Mouse (Mus musculus): ENCODE results near the gene Arrdc5. TPM values are rescaled to one million over a fixed set of nuclear protein-coding genes. Genes with fewer than 3 reads are reported as not detected.

The Arrdc5 gene
- polyA plus RNA-seq, 1 experiment from 2014 or later = not detected

DNA sequence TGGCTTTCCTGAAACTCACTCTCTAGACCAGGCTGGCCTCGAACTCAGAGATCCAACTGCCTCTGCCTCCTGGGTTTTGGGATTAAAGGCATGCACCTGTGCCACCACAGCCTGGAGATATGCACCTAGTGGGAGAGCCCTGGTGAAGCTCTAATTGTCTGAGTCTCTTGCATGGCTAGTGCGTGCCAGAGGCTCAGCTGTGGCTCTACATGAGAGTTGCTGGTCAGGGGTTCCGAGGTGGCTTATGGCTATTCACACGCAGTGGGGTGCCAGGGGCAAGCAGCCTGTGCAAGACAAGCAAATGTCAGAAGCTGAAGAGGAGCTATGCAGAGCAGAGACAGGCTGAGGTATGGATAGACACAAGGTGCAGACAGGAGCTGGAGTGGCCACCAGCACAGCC lies 45.4 kb downstream of the Arrdc5 start:
- peaks cover 37% of the 10 kb centered on the region for H3K4me1 ChIP-seq (replicated peaks; ENCODE audit: control insufficient read depth, insufficient read depth, low read length)
- WGBS = 79% methylated on average over 4 of the region's 4 CpGs
- H3K4me2 ChIP-seq (ENCODE audit: low read length) = no peak overlapping the region

GRCm38 (mm10) chr17:56251136-56251829 lies 48.8 kb downstream of the Arrdc5 start:
- H3K4me2 ChIP-seq (ENCODE audit: low read length) = peak overlapping the region; percentile 29
- no peaks in the 10 kb centered on the region for H3K27me3 ChIP-seq (replicated peaks; ENCODE audit: control insufficient read depth, insufficient read depth, low read length)
- H3K4me3 ChIP-seq (replicated peaks; ENCODE audit: low read length) = no peak overlapping the region
- H3K9ac ChIP-seq (replicated peaks; ENCODE audit: low read depth, low read length) = no peak overlapping the region; the same call in 1 of the 2 replicates
- H3K36me3 ChIP-seq (ENCODE audit: control insufficient read depth, insufficient read depth) = no peaks in the 10 kb centered on the region
- peak overlapping the region; percentile 78 for H3K27ac ChIP-seq (ENCODE audit: low read length)
- H3K9me3 ChIP-seq (ENCODE audit: control insufficient read depth, low read length) = no peaks in the 10 kb centered on the region
- WGBS = 18% methylated on average over 6 of the region's 6 CpGs
- H3K4me1 ChIP-seq (replicated peaks; ENCODE audit: control insufficient read depth, insufficient read depth, low read length) = peaks cover 13% of the 10 kb centered on the region
- ATAC-seq = peak; percentile 48

More for the DNA sequence above, 45.4 kb downstream of the Arrdc5 start:
- no peak overlapping the region for H3K4me3 ChIP-seq (replicated peaks; ENCODE audit: low read length)
- H3K27me3 ChIP-seq (replicated peaks; ENCODE audit: control insufficient read depth, insufficient read depth, low read length) = no peaks in the 10 kb centered on the region
- 0 out of 2 replicates have a peak overlapping the region, but pooled peaks have one; percentile 5 for H3K9ac ChIP-seq (replicated peaks; ENCODE audit: low read depth, low read length)
- 0 out of 2 replicates have a peak, but pooled peaks cover 3% of the 10 kb centered on the region for H3K36me3 ChIP-seq (ENCODE audit: control insufficient read depth, insufficient read depth)
- no peaks in the 10 kb centered on the region for H3K9me3 ChIP-seq (ENCODE audit: control insufficient read depth, low read length)
- no peak for ATAC-seq
- H3K27ac ChIP-seq (ENCODE audit: low read length) = no peak overlapping the region

GRCm38 (mm10) chr17:56245608-56246007 lies 54.5 kb downstream of the Arrdc5 start:
- 0 out of 2 replicates have a peak, but pooled peaks cover 2% of the 10 kb centered on the region for H3K27me3 ChIP-seq (replicated peaks; ENCODE audit: control insufficient read depth, insufficient read depth, low read length)
- no peak overlapping the region for H3K9ac ChIP-seq (replicated peaks; ENCODE audit: low read depth, low read length)
- WGBS = 48% methylated on average over 7 of the region's 7 CpGs
- H3K9me3 ChIP-seq (ENCODE audit: control insufficient read depth, low read length) = no peaks in the 10 kb centered on the region
- H3K4me2 ChIP-seq (ENCODE audit: low read length) = no peak overlapping the region
- H3K27ac ChIP-seq (ENCODE audit: low read length) = no peak overlapping the region
- H3K4me3 ChIP-seq (replicated peaks; ENCODE audit: low read length) = no peak overlapping the region
- peaks cover 2% of the 10 kb centered on the region; the same call in 1 of the 2 replicates for H3K4me1 ChIP-seq (replicated peaks; ENCODE audit: control insufficient read depth, insufficient read depth, low read length)
- no peaks in the 10 kb centered on the region for H3K36me3 ChIP-seq (ENCODE audit: control insufficient read depth, insufficient read depth)
- ATAC-seq = no peak

Other genes starting within 250 kb of the Arrdc5 start
- gene Ubxn6, start 225.3 kb downstream of the Arrdc5 start, polyA plus RNA-seq (2015; fragmentation: Nextera tagmentation; extraction: Ambion mirVana) = 78.8 and 85.8 TPM in 2 replicates
- 151 and 158 TPM in 2 replicates for gene Hdgfl2, start 220.7 kb downstream of the Arrdc5 start, polyA plus RNA-seq (2015; fragmentation: Nextera tagmentation; extraction: Ambion mirVana)
- 0.09 and 0.14 TPM in 2 replicates for gene Plin4, start 190.5 kb downstream of the Arrdc5 start, polyA plus RNA-seq (2015; fragmentation: Nextera tagmentation; extraction: Ambion mirVana)
- gene Plin5, start 182.7 kb downstream of the Arrdc5 start, polyA plus RNA-seq (2015; fragmentation: Nextera tagmentation; extraction: Ambion mirVana) = 0.67 and 1.4 TPM in 2 replicates
- 0.22 TPM in 1 of 2 replicates, not detected in the other for gene Lrg1, start 178.3 kb downstream of the Arrdc5 start, polyA plus RNA-seq (2015; fragmentation: Nextera tagmentation; extraction: Ambion mirVana)
- 10.1 and 10.7 TPM in 2 replicates for gene Sema6b, start 159.9 kb downstream of the Arrdc5 start, polyA plus RNA-seq (2015; fragmentation: Nextera tagmentation; extraction: Ambion mirVana)
- gene Tnfaip8l1, start 137.8 kb downstream of the Arrdc5 start, polyA plus RNA-seq (2015; fragmentation: Nextera tagmentation; extraction: Ambion mirVana) = 10.1 and 10.2 TPM in 2 replicates
- 54.2 and 63.8 TPM in 2 replicates for gene Mydgf, start 116.4 kb downstream of the Arrdc5 start, polyA plus RNA-seq (2015; fragmentation: Nextera tagmentation; extraction: Ambion mirVana)
- gene Dpp9, start 81.4 kb downstream of the Arrdc5 start, polyA plus RNA-seq (2015; fragmentation: Nextera tagmentation; extraction: Ambion mirVana) = 32.1 and 32.3 TPM in 2 replicates
- 23.4 and 24.5 TPM in 2 replicates for gene Fem1a, start 43.5 kb downstream of the Arrdc5 start, polyA plus RNA-seq (2015; fragmentation: Nextera tagmentation; extraction: Ambion mirVana)
- gene Ticam1, start 23.5 kb downstream of the Arrdc5 start, polyA plus RNA-seq (2015; fragmentation: Nextera tagmentation; extraction: Ambion mirVana) = 1.6 and 1.9 TPM in 2 replicates
- 9.3 and 12.6 TPM in 2 replicates for gene Plin3, start 7.4 kb downstream of the Arrdc5 start, polyA plus RNA-seq (2015; fragmentation: Nextera tagmentation; extraction: Ambion mirVana)
- gene Uhrf1, start 3.0 kb upstream of the Arrdc5 start, polyA plus RNA-seq (2015; fragmentation: Nextera tagmentation; extraction: Ambion mirVana) = 48.1 and 52.2 TPM in 2 replicates
- 81.6 and 85.0 TPM in 2 replicates for gene Kdm4b, start 25.8 kb upstream of the Arrdc5 start, polyA plus RNA-seq (2015; fragmentation: Nextera tagmentation; extraction: Ambion mirVana)
- gene Ptprs, start 176.2 kb upstream of the Arrdc5 start, polyA plus RNA-seq (2015; fragmentation: Nextera tagmentation; extraction: Ambion mirVana) = 359 and 391 TPM in 2 replicates
- 0.21 TPM in 1 of 2 replicates, not detected in the other for gene Znrf4, start 212.1 kb upstream of the Arrdc5 start, polyA plus RNA-seq (2015; fragmentation: Nextera tagmentation; extraction: Ambion mirVana)